Mouse (Mus musculus) stomach, postnatal 0 days (tissue): ENCODE measurements around the gene Fignl1. TPM values are rescaled to one million over a fixed set of nuclear protein-coding genes. Genes with fewer than 3 reads are reported as not detected.

Experiments used
- ATAC-seq: fragments of 200-750 bp; cut with Nextera tagmentation; 2 replicates; pipeline ENCODE4 v1.8.0; 2017; ENCODE audit not compliant: low FRiP score, low TSS enrichment
- DNase-seq: peaks from one replicate; pipeline ENCODE4 v3.0.0-alpha.2; 2016; ENCODE audit warnings: low spot score
- H3K27ac ChIP-seq: fragments of 300-500 bp; sonication (generic); replicated peaks from 2 replicates; pipeline ENCODE4 v1.5.1; 2014; ENCODE audit warnings: mild to moderate bottlenecking, control low read depth
- H3K27me3 ChIP-seq: fragments of 300-500 bp; sonication (generic); 2 replicates; pipeline ENCODE4 v1.6.1; 2014; ENCODE audit warnings: low read length; ENCODE audit not compliant: control insufficient read depth, insufficient read depth
- H3K36me3 ChIP-seq: fragments of 300-500 bp; sonication (generic); 2 replicates; pipeline ENCODE4 v1.6.1; 2014; ENCODE audit warnings: low read length, mixed read lengths; ENCODE audit not compliant: control insufficient read depth, insufficient read depth
- H3K4me1 ChIP-seq: fragments of 300-500 bp; sonication (generic); replicated peaks from 2 replicates; pipeline ENCODE4 v1.6.1; 2014; ENCODE audit warnings: antibody characterized with exemption; ENCODE audit not compliant: control insufficient read depth, insufficient read depth
- H3K4me2 ChIP-seq: fragments of 300-500 bp; sonication (generic); replicated peaks from 2 replicates; pipeline ENCODE4 v1.6.1; 2014; ENCODE audit warnings: low read depth, mild to moderate bottlenecking, control low read depth, moderate library complexity
- H3K4me3 ChIP-seq: fragments of 300-500 bp; sonication (generic); 2 replicates; pipeline ENCODE4 v1.5.1; 2014; ENCODE audit warnings: low read depth, low read length, control low read depth
- H3K9ac ChIP-seq: fragments of 300-500 bp; sonication (generic); 2 replicates; pipeline ENCODE4 v1.6.1; 2014; ENCODE audit warnings: mild to moderate bottlenecking, low read length, control low read depth, mixed read lengths
- H3K9me3 ChIP-seq: fragments of 300-500 bp; sonication (generic); 2 replicates; pipeline ENCODE4 v1.6.1; 2016; ENCODE audit warnings: low read length; ENCODE audit not compliant: control insufficient read depth
- CTCF ChIP-seq: IDR thresholded peaks from 2 replicates; pipeline ENCODE4 v1.5.1; 2016; ENCODE audit warnings: antibody characterized with exemption, low read depth, mild to moderate bottlenecking, moderate library complexity
- EP300 ChIP-seq: optimal IDR thresholded peaks from 2 replicates; pipeline ENCODE3; 2016; ENCODE audit warnings: antibody characterized with exemption
- WGBS: fragments of 180-500 bp; shearing (Covaris S2); extraction: QIAGEN DNeasy Blood & Tissue Kit; methylation state at CpG from one replicate; pipeline ENCODE4 v1.1.7; 2014; 5-methylcytosine and 5-hydroxymethylcytosine counted together
- polyA plus RNA-seq: library from polyadenylated mRNA; unstranded; fragments of >200 nt; fragmentation: Nextera tagmentation; extraction: Ambion mirVana; gene quantifications from 2 replicates; pipeline ENCODE4 v1.2.1, GENCODE M21; 2015

Fignl1 gene
- polyA plus RNA-seq, 1 experiment from 2014 or later: 10.5 TPM

DNA sequence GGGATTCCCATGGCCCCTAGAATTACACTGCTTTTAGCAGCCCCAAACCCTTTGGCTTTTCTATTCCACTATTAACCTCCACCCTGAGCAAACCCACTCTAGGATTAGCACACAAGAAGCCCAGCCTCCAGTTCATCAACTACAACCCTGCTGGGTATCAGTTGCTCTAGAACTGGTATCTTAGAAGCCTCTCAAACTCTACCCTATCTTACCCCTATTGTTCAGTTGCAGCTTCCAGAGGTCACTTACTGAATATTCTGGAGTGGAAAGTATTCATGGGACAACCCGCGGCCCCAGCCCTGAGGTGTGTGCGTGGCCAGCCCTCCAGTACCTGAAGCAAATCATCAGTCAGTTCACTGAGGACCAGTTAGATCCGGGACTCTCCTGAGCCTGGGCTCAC is 34.4 kb downstream of the Fignl1 start:
- TF ChIP-seq EP300 (no peak), CTCF (no peak)
- Histone ChIP-seq H3K36me3 (no peaks in the 10 kb centered on the region), H3K9ac (no peak overlapping the region), H3K4me2 (no peak overlapping the region), H3K4me3 (no peak overlapping the region), H3K27me3 (no peaks in the 10 kb centered on the region), H3K27ac (no peak overlapping the region), H3K9me3 (no peaks in the 10 kb centered on the region), H3K4me1 (no peaks in the 10 kb centered on the region)
- WGBS: 89% methylated on average over 4 of the region's 4 CpGs
- ATAC-seq (no peak), DNase-seq (no peak)

- no peaks in the 10 kb centered on the region for H3K36me3 ChIP-seq
- no peak overlapping the region for H3K27ac ChIP-seq
- DNase-seq: no peak
- H3K9me3 ChIP-seq: no peaks in the 10 kb centered on the region
- no peak for ATAC-seq
- no peak overlapping the region for H3K4me3 ChIP-seq
- no peak overlapping the region for H3K9ac ChIP-seq
- 84% methylated on average over 4 of the region's 4 CpGs for WGBS
- no peak for TF ChIP-seq CTCF
- TF ChIP-seq EP300: no peak
- H3K4me1 ChIP-seq: no peaks in the 10 kb centered on the region
- no peak overlapping the region for H3K4me2 ChIP-seq
- H3K27me3 ChIP-seq: no peaks in the 10 kb centered on the region
Observed at GRCm38 (mm10) chr11:11772196-11772595, 36.6 kb downstream of the Fignl1 start.

GRCm38 (mm10) chr11:11770691-11771090 is 38.1 kb downstream of the Fignl1 start:
- no peak for DNase-seq
- 81% methylated on average over 3 of the region's 3 CpGs for WGBS
- ATAC-seq: no peak
- H3K9me3 ChIP-seq: no peaks in the 10 kb centered on the region
- TF ChIP-seq EP300 (no peak), CTCF (no peak)
- no peaks in the 10 kb centered on the region for H3K4me1 ChIP-seq
- H3K4me3 ChIP-seq: no peak overlapping the region
- H3K27ac ChIP-seq: no peak overlapping the region
- no peak overlapping the region for H3K9ac ChIP-seq
- H3K4me2 ChIP-seq: no peak overlapping the region
- no peaks in the 10 kb centered on the region for H3K36me3 ChIP-seq
- no peaks in the 10 kb centered on the region for H3K27me3 ChIP-seq

GRCm38 (mm10) chr11:11769281-11769680 is 39.5 kb downstream of the Fignl1 start:
- 92% methylated on average over 20 of the region's 20 CpGs for WGBS
- Histone ChIP-seq H3K4me1 (no peaks in the 10 kb centered on the region), H3K27me3 (no peaks in the 10 kb centered on the region), H3K36me3 (no peaks in the 10 kb centered on the region), H3K9ac (no peak overlapping the region), H3K9me3 (no peaks in the 10 kb centered on the region), H3K27ac (no peak overlapping the region), H3K4me3 (no peak overlapping the region), H3K4me2 (no peak overlapping the region)
- TF ChIP-seq CTCF: no peak
- no peak for ATAC-seq
- no peak for DNase-seq

GRCm38 (mm10) chr11:11768057-11768456 is 40.7 kb downstream of the Fignl1 start:
- ATAC-seq (no peak), DNase-seq (no peak)
- Histone ChIP-seq H3K4me2 (no peak overlapping the region), H3K9ac (no peak overlapping the region), H3K27me3 (no peaks in the 10 kb centered on the region), H3K4me3 (no peak overlapping the region), H3K9me3 (no peaks in the 10 kb centered on the region), H3K4me1 (no peaks in the 10 kb centered on the region), H3K36me3 (no peaks in the 10 kb centered on the region), H3K27ac (no peak overlapping the region)
- TF ChIP-seq CTCF (no peak), EP300 (no peak)
- 90% methylated on average over 2 of the region's 2 CpGs for WGBS

DNA sequence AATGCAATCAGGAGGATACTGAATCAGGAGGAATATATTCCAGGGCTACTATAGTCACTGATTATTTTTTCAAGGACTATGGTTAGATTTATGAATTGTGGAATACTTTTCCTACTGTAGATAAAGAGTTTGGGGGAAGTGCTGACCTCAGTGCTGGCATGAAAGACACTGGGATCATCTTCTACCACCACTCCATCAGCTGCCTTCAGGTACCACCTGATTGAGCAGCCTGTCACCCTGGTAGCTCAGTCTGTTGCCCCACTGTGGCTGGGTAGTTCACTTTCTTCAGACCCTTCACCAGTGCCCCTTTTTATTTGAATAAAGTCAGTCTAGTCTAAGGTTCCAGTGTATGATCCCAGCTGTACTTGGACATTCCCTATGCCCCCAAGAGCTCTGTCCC is 42.0 kb downstream of the Fignl1 start:
- ATAC-seq (no peak), DNase-seq (no peak)
- Histone ChIP-seq H3K4me2 (no peak overlapping the region), H3K27me3 (no peaks in the 10 kb centered on the region), H3K36me3 (no peaks in the 10 kb centered on the region), H3K4me1 (no peaks in the 10 kb centered on the region), H3K4me3 (no peak overlapping the region), H3K27ac (no peak overlapping the region), H3K9ac (no peak overlapping the region), H3K9me3 (no peaks in the 10 kb centered on the region)
- TF ChIP-seq CTCF: no peak
- TF ChIP-seq EP300: no peak
